Mouse (Mus musculus): ENCODE measurements around the gene Asphd2.
"Not testable (repeated sequence)": the region's sequence is repeated elsewhere in the genome, so short reads cannot be mapped to it uniquely, and the experiment has no call there.

Gene Asphd2

DNA sequence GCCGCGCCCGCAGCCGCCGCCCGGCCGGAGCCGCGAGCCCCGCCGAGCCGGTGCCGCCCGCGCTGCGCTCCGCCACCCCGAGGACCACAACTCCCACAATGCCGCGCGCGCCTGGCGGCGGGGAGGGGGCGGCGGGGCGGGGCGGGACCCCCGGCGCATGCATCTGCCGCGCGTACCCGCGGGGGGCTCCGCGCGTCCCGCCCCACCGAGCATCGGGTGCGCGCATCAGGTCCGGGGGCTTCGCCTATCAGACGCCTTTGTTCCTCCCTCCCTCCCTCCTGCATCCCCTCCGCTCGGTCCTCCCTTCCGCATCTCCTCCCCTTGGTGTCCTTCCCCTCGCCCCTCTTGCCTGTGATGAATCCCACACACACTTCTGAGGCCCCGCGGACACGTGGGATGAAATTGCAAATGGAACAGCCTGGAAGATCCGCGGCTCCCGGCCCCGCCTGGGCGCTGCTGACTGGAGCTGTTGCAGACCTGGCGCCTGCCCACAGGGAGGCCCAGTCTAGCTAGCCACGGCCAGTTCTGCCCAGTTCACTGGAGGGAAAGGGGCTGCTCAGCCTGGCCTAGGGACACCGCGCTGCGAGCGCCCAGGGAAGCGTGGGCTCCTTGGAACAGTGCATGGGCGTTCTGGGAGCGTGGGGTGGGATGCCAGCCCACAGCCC lies at the start of gene Asphd2:
TSS of gene Asphd2 (minus strand) at position 88 of the 665 bp plus-strand sequence.
- peak; percentile 71 to 81 for DNase-seq

DNA sequence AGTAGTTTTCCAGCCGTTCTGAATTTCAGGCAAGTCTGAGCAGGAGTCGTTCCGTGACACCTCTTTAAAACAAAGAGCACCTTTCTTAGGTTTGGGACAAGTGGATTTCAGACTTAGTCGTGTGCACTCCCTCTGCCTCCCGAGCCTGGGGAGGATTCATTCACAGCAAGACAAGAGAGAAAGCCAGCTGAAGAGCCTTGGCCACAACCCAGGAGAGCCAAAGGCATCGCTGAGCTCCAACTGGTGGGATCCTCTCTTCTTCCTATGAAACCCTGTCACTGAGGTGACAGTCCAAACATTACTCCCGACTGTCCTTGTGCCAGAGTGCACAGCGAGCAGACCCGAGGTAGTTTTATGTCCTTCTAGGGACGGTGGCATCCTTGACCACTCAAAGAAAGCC lies 43.9 kb upstream of the Asphd2 start:
- DNase-seq, result no peak

DNA sequence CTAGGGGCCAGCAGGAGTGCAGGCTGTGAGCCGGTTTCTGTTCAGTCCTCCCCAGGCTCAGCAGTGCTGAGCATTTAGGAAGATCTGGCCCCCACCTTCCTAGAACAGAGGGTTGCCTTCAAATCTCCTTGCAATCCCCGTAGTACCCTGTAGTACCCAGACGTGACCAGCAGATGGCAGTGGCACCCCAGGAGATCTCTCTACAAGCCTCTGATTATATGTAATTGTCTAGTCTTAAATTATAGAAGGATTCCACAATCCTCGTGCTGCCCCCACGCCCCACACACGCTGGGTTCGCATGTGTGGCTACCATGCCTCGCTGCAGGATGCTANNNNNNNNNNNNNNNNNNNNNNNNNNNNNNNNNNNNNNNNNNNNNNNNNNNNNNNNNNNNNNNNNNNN lies 38.3 kb upstream of the Asphd2 start:
- DNase-seq, result peak; percentile 86 to 89

DNA sequence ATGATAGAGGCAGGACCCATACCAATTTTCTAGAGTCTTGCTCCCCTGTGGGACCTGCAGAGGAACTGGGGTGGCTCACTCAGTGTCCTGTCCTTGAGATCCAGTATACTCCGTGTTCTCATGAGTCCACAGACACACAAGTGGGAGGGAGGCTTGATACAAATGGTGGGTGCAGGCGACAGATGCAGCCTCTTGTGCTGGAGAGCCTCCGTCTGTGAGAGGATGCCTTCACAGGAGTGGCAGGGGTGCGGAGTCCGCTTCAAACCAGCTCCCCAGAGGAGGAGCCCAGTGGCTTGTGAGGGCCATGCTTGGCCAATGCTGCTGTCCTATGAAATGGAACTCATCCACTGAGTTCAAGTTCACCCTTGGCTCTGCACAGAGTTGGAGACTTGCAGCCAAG lies 37.4 kb upstream of the Asphd2 start:
- no peak for DNase-seq

DNA sequence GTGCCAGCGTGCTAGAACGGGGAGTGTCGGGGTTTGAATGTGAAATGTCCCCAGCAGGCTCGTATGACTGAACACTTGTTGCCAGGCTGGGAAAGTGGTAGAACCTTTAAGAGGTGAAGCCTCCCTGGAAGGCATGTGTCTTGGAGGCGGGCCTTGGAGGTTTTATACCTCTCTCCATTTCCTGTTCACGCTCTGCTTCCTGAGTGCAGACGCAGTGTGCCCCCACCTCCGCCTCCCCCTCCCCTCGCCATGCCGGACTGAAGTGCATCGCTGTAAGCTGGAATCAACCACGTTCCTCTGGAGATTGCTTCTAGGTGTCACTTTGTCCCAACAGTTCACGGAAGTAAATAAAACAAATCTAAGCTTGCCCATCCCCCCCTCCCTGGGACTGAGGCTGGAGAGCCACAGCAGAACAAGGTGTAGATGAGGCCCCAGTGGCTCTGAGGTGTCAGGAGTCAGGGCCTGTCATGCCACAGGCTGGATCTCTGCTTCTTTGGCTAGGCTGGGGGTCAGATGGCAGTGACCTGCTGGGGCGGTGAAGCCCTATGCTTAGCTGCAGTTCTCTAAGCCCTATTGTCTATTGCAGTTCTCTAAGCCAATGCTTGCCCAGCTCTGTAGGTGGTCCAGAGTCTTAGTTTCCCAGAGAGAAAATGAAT lies 36.6 kb upstream of the Asphd2 start:
- DNase-seq, result peak; percentile 33 to 59

DNA sequence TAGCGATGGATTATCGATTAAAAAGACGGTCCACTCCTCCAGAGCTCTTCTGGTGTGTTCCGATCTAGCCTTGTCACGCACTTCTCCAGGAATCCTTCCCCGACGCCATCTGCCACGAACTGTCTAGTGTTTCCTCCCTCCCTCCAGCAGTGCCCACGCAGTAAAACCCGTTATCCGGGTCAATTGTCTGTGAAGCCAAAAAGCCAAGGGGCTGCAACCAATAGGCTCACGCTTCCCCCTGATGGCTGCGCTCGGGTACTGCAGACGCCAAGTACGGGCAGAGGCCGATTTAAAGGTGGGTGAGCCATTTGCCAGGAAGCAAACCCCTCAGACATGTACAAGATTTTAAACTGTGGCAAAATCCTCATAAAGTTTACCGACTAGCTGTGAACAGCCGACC lies 34.3 kb upstream of the Asphd2 start:
- peak; percentile 85 to 86 for DNase-seq

DNA sequence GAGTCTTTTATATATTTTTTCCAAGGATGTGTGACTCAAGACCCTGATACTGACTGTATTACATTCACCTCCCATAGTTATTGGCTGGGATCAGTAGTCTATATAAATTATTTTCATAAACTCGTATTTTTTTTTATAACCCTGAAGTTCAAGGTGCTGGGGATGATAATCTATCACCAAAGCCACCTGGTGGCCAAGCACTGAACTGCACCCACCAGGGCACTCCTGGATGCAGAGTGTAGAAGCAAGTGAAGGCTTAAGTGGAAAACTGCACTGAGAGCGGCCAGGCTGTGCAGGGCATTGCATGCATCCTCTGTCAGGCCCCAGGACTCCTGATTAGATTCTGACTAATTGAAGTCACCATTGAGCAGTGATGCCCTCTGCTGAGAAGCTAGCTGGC lies 32.6 kb upstream of the Asphd2 start:
- peak; percentile 87 to 89 for DNase-seq

DNA sequence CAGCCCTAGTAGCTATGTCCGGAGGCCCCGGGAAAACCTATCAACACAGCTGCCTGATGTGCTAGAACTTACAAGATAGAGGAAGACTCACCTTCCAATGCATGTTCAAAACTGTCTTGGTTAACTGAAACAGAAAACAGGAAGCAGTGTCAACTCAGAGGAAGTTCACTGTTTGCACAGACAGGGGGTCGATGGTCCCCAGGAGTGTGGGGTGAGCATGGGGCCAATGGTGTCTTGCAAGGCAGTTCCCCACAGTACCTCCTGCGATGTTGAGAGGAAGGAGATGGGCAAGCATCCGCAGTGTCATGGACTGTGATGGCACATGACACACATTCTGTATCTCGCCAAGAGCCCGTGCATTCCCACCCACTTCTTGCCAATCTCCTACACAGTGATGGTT lies 32.0 kb upstream of the Asphd2 start:
- DNase-seq, result no peak

DNA sequence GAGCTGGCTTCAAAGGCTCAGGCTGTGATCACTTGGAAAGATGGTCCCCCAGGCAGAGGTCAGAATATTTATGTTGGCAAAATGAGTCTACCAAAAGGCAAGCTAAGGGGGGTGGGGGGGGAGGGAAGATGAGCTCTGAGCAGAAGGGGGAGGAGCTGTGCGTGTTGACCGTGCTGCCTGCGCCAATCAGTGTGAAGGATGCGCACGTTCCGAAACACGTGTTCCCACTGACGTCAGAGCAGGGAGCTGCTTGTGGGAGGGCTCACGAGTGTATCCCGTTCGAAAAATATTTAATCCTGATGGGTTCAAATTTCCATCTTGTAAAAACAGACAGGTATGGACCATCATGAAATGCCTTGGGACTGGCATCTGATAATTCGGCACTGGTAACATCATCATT lies 24.9 kb upstream of the Asphd2 start:
- peak in 1 of 2 experiments; percentile 35 for DNase-seq

DNA sequence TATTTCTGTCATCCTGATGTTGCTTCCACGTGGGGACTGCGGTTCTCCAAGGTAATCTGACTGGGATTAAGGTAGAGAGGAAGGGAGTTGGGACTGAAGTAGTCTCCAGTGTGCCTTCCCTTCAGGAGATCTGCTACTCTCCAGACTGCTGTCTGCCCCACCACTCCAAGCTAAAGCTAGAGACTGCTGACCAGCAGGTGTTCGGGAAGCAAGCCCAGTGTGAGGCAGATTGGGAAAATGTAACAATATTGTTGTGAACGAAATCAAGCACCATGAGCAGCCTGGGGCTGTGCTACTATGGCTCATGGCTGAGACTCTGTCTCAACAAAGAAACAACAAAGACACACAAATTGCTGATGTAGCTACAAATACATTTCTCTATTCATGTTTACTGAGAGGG lies 23.4 kb upstream of the Asphd2 start:
- no peak for DNase-seq

DNA sequence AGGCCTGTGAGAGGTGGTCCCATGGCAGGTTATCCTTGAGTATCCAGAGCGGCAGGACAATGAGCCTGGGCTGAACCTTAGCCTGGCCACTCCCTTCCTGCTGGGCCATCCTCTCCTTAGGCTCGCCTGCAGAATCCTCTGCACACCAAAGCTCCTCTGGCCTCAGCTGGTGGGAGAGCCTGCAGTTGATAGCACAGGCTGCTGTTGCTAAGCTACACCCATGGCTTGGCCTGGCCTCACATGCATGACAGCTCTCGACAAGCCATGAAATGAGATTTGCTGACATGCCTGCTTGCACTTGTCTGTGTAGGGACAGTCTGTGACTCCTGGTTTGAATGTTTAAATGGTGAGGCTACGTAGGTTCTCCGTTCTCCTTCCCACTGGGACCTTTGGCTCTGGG lies 22.0 kb upstream of the Asphd2 start:
- no peak for DNase-seq

DNA sequence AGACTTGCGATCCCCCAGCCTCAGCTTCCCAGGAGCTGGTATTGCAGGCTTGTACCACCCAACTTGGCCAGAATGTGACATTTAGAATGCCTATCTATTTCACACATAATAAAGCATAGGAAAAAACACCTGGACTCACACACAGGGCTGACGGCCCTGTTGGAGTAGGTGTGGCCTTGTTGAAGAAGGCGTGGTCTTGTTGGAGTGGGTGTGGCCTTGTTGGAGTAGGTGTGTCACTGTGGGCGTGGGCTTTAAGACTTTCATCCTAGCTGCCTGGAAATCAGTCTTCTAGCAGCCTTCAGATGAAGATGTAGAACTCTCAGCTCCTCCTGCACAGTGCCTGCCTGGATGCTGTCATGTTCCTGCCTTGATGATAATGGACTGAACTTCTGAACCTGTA lies 18.1 kb upstream of the Asphd2 start:
- not testable (repeated sequence) for DNase-seq

DNA sequence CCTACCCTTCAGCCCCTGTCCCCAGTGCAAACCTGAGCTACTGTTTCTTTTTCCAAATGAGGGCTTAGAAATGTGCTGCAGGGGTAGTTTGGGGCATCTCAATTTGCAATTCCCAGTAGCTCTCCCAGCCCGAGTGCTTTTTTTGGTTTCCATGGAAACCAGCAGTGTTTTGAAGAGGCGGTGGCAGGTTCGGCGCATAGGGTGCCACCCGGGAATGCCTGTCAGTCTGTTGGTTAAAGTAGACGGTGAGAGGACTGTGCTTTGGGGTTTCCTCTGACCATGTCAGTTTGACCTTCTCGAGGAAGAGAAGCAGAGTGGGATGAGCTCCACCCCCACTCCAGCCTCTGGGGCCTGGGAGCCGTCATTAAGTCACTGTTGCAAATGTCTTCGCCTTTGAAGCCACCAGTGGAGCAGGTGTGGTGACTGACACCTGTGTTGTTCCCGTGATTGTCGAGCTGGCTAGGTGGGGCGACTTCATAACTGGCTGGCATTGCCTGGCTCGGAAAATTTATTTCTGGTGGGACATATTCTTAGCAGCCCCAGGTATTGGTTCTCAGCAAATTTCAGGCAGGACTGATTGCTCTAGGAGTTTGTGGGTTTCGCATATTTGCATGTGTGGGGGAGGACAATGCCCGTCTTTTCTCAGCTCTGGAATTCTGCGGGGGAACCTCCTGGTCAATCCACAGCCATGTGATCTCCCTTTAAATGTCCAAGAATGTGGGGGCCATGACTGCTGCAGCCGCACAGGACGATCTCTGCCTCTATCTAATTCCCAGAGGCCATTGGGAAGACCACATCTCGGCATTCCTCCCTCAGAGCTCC lies 17.1 kb upstream of the Asphd2 start:
- peak; percentile 23 to 52 for DNase-seq

DNA sequence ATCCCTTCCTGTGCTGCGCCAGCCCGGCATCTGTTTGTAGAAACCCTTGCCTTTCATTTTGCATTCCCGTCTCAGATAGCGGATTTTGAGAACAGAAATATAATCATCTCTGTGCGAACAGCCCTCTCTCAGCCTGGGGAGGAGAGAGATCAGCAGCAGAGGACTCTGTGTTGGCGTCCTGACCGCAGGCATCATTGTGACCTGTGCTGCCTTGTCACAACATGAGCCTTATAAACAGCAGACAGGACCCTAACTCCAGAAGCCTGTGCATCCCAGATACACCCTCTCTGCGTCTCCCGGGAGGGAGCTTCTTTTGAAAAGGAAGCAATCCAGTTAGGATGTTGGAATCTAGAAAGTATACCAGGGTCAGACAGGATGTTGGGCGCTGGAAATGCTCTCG lies 16.4 kb upstream of the Asphd2 start:
- DNase-seq, result peak in 1 of 2 experiments; percentile 36

DNA sequence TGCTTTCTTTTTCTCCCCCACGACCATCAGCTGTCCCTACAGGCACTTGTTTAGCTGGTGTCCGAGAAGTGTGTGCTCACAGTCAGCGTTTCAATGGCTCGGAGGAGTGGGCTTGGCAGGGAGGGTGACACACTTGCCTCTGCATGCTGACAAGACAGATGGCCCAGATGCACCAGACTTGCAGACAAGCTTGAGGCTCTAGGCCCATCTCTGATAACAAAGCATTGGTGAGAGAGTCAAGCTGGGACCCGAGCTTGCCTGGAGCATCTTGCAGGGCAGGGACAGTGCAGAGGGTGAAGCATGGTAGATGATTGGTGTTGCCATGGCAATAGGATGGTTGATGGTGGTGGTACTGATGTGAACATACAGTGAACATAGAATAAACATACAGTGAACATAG lies 14.6 kb upstream of the Asphd2 start:
- DNase-seq, result no peak

DNA sequence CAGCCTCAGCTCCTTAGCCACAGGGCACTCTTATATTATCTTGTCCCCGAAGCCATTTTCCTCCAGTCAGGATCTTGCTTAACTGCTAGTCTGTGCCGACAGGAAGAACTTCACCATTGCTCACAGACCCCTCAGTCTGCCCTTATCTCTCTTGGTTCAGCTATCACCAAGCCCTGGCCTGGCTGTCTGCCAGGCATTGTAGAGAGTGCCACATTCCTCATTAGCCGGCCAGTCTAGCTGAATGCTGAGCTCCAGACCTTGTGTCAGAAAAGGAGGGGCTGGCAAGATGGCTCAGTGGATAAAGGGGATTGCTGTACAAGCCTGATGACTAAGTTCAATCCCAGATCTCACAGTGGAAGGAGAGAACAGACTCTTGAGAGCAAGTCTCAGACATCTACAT lies 11.4 kb upstream of the Asphd2 start:
- no peak for DNase-seq

DNA sequence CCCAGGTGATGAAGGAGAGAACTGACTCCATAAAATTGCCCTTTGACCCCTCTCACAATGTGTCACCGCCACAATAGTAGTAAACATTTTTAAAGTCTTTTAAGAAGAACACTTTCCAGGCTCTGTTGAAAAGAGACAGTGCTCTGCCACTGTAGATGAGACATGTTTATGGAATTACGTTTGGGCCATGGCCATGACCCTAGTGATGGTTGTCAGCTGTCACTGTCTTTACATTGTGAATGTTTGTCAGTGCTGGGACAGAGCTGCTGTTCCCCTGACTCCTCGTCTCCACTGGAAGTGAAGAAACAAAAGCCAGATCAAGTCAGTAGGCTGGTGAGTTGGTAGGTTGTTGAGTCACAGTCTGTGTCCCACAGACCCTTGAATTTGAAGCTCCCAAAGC lies 7.8 kb upstream of the Asphd2 start:
- DNase-seq, result peak in 1 of 2 experiments; percentile 32

DNA sequence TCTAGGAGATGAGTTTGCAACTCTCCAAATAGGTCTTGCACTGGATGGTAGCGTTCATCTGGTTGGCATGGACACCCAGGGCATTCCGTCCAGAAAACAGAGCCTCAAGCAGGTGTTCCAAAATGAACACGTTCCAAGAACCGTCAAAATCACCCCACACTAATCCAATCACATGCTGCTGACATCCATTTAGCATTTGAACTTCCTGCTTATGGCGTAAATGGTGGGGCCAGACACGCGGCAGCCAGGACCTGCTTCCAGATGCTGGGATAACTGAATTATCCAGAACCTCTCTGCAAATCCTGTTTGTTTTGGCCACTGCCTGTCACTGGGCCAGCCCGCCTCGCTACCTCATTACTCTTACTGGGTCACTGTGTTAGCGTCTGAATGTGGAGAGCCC lies 4.6 kb upstream of the Asphd2 start:
- DNase-seq, result peak in 1 of 2 experiments; percentile 23

DNA sequence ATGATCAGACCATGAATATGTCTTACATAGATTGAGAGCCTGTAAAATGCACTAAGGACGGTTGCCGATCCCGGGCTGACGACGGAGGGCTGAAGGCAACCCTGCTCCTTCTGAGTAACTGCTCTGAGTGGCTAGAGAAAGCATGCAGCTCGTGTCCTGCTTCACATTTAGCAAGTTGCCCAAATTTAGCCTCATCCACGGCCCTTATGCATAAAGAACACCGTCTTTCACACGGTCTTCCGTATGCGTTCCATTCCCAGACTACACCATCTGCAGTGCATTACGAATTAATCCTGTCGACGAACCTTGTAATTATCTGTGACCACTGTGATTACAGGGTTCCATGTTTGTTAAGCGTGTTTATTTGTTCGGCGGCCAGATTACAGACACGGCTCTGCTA lies 1.4 kb upstream of the Asphd2 start:
- DNase-seq, result no peak

DNA sequence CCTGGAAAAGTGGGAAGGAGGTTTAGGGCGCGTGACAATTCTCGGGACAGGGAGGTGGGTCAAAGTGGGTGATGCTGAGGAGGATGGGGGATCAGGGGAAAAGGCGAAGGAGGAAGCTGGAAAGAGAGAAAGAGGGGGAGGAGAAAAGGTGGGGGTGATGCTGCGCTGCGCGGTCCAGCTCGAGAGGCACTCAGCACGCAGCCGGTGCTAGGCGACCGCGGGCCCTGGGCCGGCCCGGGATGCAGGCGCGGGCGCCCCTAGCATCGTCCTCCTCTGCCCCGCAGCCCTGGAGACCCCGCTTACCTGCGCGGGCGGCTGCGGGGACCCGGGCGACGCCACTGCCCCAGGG lies 277 bp downstream of the Asphd2 start:
- DNase-seq, result peak in 1 of 2 experiments; percentile 28

DNA sequence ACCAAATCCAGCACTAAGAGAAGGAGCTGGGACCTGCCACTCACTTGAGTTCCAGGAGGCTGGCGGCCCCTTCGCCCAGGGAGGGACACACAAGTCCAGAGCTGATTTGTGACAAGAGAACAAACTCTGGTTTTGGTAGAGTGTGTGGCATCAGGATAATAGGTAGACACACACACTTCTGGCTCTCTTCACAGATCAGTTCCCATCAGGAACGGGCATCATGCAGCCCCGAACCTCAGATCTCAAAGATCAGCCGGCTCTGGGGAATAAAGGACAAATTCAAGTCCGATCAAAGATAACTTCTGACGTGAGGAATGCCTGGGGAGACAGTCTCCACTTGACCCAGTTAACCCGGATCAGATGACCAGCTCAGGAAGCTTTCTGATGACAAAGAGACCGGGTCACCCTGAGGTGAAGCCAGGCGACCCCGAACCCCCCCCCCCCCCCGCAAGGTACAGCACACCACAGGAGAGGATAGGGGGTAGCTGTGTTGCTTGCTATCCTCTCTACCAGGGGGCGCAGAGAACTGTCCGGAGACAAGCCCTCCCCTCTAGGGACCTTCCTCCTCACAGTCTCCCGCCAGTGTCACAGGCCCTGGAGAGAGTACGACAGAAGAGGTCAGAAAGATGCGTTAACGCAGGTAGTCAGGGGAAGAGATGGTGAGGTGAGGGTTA lies 788 bp downstream of the Asphd2 start:
- DNase-seq, result no peak

DNA sequence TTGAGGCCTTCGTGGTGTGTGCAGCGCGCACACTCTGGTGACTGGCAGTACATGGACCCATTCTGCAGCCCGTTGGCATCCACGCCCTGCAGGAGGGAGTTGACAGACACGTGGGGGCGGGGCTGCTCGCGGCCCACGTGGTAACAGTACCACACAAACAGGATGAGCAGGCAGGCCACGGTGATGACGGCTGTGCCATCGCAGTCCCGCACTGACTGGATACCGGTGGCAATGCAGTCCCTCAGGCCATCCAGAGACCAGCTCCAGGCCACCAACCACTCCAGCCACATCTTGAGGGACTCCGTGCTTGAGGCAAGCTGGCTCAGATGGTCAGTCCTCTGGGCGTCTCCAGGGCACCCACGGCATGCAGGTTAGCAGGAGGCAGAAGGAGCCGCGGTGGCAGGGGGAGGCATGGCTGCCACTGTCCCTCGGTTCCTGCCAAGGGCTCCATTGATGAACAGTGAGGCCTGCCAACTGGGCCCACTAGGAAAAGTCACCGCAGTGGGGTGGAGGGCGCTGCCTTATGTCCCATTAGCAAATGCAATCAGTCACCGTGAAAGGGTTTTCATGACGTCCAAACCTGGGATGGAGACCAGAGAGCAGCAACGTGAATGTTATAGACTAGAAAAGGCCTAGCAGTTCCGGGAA lies 2.9 kb downstream of the Asphd2 start:
- no peak for DNase-seq

DNA sequence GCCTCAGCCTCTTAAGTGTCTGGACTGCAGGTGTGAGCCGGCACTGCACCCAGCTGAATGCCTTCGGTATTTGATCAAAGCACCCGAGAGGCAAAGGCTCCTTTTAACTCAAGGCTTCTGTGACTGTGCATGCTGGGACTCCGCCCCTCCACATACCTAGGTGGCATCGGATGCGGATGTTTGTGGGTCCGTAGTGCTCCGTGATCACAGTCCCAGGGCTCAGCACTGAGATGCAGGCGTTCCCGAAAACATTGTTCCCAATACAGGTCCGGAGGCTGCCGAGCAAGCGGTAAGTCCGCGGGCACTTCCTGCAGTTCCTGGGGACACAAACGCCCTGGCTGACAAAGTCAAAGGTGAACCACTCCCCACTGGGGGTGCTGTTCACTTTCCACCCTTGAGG lies 3.7 kb downstream of the Asphd2 start:
- no peak for DNase-seq
